Mouse (Mus musculus): Measurements from ENCODE around the gene Btbd2.

DNA sequence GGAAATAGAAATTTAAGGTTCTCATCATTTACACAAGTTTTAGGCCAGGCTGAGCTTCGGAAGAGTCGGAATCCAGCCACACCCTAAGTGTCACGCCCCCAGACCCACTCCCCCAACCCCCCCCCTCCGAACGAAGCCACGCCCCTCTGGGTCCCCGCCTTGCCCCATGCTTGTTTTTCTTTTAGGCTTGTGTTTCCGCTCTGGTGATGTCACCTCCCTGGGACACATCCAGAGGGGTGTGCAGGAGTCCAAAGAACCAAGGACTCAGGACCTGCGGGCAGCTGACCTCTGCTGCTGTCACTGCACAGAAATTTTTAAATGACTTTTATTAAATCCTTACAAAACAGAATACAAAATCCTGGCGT, 8.1 kb upstream of the Btbd2 start:
- TF ChIP-seq CTCF (IDR thresholded peaks at IDR 0.05; ENCODE audit: low read depth) = no peak
- no peak for TF ChIP-seq EP300 (IDR thresholded peaks at IDR 0.05; ENCODE audit: low read depth)

All from liver, embryonic 14.5 days (tissue).